Mouse (Mus musculus) splenic B cell, adult 2 months (primary cell): ENCODE results near the gene 2210011C24Rik.

Experiments
- DNase-seq: peaks from one replicate; pipeline ENCODE4 v3.0.0-alpha.2; 2011; ENCODE audit warnings: low read depth, low spot score
- H3K27me3 ChIP-seq: 2 replicates; pipeline ENCODE4 v1.6.1; 2012; ENCODE audit warnings: mild to moderate bottlenecking, low read length, moderate library complexity, mixed read lengths; ENCODE audit not compliant: control insufficient read depth, poor library complexity, insufficient read depth, severe bottlenecking
- H3K36me3 ChIP-seq: 2 replicates; pipeline ENCODE4 v1.6.1; 2012; ENCODE audit warnings: mild to moderate bottlenecking, low read length, moderate library complexity, mixed read lengths; ENCODE audit not compliant: control insufficient read depth, poor library complexity, insufficient read depth, severe bottlenecking

Gene 2210011C24Rik

DNA sequence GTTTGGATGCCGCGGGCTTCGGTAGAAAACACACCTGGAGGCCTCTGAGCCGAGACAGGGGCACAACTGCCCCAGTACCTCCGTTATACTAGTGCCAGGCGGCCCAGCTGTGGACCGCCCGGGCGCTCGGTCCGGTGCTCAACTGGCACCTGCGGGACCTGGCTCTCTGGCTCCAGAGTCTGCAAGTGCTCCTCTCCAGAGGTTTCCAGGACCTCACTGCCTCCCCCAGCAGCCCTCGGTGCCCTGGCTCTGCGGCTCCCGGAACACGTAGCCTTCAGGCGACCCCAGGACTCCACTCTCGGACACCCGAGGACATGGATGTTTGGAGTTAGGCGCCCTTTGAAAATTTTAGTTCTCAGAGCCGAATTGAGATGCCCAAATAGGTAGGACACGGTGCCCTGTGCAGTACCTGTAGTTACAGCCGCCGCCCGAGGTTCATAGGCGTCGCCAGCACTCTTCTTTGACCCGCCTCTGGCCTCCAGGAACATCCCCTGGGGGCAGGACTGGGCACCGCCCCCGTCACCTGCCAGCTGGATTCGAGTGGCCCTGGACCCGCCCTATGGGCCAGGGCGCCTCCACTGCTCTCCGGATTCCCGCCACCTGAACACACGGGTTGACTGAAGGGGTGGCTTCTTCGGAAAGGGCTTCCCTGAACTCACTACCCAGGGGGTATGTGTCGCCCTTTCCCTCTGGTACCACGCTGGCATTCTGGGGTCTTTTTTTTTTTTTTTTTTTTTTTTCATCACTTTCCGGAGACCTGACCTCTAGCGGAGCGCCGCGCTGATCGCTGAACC lies at the start of gene 2210011C24Rik:
Gene 2210011C24Rik, minus strand, starts transcription at position 467 of the 794 bp plus-strand sequence.
- no peaks in the 10 kb centered on the region for H3K27me3 ChIP-seq
- no peaks in the 10 kb centered on the region for H3K36me3 ChIP-seq
- DNase-seq = peak; percentile 54

DNA sequence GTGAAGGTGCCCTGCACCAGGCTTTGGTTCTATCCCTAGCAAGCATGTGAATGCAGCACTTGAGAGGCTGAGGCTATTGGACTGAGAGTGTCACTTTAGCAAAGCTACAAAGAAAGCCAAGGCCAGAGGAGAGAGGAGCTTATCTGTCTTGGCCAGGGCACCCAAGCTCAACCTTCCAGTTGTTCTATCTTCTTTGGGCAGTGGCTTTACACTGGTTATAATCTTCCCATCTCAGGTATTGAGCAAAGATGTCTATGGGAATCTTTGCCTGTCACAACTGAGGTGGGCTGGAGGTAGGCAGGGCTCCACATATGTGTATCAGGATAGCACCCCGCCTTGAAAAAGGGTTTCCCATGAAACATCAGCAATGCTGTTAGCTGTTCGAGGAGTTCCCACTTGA lies 48.3 kb upstream of the 2210011C24Rik start:
- no peaks in the 10 kb centered on the region for H3K36me3 ChIP-seq
- no peak for DNase-seq
- no peaks in the 10 kb centered on the region for H3K27me3 ChIP-seq

DNA sequence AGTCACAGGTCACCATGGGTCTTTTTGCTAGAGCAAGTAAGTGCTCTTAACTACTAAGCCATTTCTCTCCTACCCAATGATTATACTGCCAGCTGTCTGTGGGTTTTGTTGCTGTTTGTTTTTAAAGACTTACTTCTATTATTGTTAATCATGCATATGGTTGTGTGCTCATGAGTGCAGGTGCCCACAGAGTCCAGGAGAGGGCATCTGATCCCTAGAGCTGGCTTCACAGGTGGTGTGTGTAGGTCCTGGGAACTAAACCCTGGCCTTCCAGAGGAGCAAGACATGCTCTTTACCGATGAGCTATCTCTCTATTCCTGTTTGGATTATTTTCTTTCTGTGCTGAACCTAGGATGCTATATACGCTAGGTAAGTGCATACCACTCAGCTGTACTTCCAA lies 47.3 kb upstream of the 2210011C24Rik start:
- no peak for DNase-seq
- Histone ChIP-seq H3K36me3 (no peaks in the 10 kb centered on the region), H3K27me3 (no peaks in the 10 kb centered on the region)

DNA sequence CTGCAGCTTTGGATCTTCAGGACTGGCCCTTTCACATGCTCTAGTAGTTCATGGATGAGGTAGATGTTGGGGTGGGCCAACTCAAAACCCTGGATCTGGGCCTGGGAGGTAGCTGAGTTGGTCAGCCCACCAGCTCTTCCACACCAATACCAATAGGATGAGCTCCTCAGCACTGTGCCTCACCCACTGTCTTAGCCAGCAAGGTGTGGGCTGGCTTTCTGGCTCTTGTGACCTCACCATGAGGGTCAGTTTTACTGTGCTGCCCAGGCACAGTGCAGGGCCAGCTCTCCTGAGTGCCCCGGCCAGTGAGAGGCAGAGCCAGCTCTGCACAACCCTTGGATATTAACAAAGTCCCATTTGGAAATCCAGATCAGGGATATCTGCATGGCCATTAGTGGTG lies 45.9 kb upstream of the 2210011C24Rik start:
- no peaks in the 10 kb centered on the region for H3K36me3 ChIP-seq
- DNase-seq = no peak
- H3K27me3 ChIP-seq = no peaks in the 10 kb centered on the region

DNA sequence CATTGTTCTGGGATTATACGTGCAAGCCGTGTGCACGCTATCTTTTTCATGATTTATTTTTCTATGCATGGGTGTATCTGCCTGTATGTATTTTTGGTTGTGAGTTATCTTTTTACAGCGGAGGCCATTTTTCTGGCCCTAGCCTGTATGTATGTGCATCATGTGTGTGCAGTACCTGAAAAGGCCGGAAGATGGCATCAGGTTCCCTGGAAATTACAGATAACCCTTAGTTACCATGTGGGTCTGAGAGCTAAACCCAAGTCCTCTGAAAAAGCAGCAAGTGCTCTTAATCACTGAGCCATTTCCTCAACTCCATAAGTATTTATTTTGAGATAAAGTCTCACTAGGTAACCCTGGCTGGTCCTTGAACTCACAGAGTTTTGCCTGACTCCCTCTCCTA lies 41.3 kb upstream of the 2210011C24Rik start:
- no peaks in the 10 kb centered on the region for H3K27me3 ChIP-seq
- DNase-seq = no peak

DNA sequence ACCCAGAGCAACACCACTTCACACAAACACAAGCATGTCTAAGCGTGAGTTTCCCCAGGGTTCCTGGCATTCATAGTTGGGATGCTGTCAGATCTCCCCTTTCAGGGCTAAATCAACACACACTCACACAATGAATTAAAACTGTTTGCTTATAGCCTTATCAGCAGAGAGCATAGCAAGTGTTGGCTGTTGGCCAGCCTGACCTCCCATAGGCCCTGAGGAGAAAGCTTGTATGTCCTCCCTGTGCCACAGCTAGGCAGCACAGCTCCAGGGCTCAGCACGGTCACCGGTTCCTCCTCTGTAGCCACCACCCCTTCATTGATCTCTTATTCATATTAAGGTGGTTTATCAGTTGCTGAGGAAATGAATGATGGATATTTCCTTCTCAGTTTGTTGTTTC lies 40.8 kb upstream of the 2210011C24Rik start:
- Histone ChIP-seq H3K36me3 (no peaks in the 10 kb centered on the region), H3K27me3 (no peaks in the 10 kb centered on the region)
- DNase-seq = no peak

More for the DNA sequence above, 41.3 kb upstream of the 2210011C24Rik start:
- no peaks in the 10 kb centered on the region for H3K36me3 ChIP-seq

DNA sequence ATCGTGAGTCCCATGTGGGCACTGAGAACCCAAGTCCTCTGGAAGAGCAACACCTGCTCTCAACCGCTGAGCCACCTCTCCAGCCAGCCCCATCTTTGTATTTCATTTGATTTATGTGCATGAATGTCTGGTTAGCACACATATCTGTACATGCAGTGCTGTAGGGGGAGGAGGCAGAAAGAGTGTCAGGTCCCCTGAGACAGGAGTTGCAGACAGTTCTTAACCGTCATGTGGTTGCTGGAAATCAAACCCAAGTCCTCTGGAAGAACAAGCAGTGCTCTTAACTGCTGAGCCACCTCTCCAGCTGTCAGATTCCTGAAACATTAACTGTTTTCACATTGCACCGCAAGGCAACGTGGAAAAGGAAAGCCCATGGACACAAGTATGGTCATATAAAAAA lies 36.2 kb upstream of the 2210011C24Rik start:
- no peak for DNase-seq

DNA sequence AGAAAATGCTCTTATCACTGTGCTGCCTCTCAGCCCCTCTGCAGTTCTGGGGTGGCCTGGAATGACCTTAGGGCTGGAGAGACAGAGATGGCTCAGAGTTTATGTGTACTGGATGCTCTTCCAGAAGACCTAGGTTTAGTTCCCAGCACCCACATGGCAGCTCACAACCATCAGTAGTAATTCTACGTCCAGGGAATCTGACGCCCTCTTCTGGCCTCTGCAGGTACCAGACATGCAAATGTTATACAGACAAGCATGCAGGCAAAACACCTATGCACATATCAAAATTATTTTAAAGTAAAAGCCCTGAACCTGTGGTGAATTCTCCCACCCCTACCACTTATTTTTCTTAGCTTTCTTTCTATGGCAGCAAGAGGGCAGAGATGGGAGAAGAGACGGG lies 34.5 kb upstream of the 2210011C24Rik start:
- DNase-seq = no peak
- no peaks in the 10 kb centered on the region for H3K36me3 ChIP-seq
- H3K27me3 ChIP-seq = no peaks in the 10 kb centered on the region

More for the DNA sequence above, 36.2 kb upstream of the 2210011C24Rik start:
- Histone ChIP-seq H3K36me3 (no peaks in the 10 kb centered on the region), H3K27me3 (no peaks in the 10 kb centered on the region)

DNA sequence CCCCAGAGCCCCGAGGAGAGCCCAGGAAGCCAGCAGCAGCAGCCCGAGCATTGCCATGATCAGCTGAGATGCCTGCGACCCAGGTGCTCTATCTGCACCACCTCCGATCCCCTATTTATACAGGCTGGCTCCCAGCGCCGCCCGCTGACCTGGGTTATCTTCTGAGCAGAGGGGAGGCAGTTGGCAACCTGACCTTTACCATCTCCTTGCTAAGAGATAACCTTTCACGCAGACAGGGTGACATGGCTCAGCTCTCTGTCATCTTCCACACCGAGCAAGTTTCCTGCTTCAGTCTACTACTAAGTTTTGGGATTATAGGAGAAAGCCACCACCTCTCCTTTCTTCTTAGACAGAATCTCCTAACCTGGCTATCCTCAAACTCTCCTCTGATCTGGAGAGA lies 32.9 kb upstream of the 2210011C24Rik start, which contains the start of gene Rln3:
Gene Rln3, minus strand, starts transcription at position 101 of the 400 bp plus-strand sequence.
- no peaks in the 10 kb centered on the region for H3K27me3 ChIP-seq
- H3K36me3 ChIP-seq = peaks cover 4% of the 10 kb centered on the region; the same call in 1 of the 2 replicates
- no peak for DNase-seq

DNA sequence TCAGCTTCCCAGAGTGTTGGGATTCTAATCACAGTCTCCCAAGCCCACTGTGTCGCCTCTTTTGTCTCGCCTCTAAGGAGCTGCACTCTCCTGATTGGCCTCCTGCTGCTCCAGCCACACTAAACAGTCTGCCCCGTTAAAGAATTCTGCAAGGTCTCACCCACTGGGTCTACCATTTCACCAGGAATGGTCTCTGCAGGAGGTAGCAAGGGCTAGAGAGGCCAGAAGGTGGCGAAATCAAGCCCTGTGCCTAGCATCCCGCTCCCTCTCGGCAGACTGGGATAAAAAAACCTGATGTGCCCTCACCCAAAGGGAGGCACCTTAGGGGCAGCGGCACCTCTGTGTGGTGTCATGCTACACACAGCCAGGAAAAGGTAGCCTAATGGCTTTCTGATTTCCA lies 32.1 kb upstream of the 2210011C24Rik start:
- no peak for DNase-seq
- H3K36me3 ChIP-seq = peaks cover 4% of the 10 kb centered on the region; the same call in 1 of the 2 replicates
- no peaks in the 10 kb centered on the region for H3K27me3 ChIP-seq

DNA sequence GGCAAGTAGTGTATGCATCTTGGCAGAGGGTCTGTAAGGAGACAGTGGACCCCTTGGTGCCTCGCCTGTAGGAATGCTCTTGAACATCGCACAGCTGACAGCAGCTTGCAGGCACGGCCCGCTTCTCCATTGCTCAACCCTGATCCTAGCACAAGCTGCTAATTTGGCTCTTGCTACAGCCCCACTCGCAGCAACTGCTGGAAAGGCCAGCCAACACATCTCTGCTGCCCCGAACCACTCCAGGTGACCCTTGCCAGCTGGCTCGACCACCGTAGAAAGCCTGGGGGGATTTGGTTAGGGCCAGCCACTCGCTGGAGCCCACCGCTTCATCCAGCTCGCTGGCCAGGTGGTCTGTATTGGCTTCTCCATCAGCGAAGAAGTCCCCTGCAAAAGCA lies 31.0 kb upstream of the 2210011C24Rik start:
- Histone ChIP-seq H3K27me3 (no peaks in the 10 kb centered on the region), H3K36me3 (peaks cover 6% of the 10 kb centered on the region)
- DNase-seq = peak; percentile 20

DNA sequence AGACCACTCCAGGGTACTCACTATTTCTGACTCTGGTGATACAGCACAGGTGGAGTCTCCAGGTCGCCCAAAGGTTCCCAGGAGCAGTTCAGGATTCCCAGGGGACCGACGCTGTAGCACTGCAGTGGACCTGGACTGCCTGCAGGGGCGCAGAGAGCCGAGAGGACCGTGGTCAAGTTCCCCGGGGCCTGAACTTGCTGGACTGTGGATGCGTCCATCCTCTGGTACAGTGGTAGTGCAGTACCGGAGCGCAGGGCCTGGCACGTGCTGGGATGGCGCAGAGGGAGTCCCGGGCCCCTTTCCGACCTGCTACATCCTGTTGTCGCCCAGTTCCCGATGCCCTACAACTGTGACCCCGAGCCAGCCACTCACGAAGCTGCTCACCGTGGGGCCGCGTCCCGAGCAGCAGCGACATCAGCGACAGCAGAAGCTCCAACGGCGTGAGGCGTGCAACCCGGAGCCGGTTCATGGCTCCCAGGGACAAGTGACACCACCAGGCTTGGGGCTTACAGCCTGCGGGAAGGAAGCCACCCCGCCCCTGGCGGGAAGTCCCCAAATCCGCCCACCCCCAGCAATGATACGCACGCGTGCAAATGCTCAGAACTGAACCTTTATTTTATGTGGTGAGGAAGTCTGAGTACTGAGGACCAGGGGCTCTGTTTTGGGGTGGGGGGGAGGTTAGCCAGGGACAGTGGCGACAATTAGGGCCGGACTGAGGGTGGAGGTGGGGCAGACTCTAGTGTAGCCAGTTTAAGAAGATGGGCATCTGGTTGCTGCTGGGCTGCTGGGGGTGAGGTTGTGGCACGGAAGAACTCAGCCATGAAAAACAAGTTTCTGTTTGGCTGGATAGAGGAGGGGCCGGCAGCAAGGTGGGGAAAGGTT lies 30.3 kb upstream of the 2210011C24Rik start, which contains the start of gene Il27ra:
Gene Il27ra, minus strand, starts transcription at position 524 of the 882 bp plus-strand sequence.
- H3K27me3 ChIP-seq = no peaks in the 10 kb centered on the region
- H3K36me3 ChIP-seq = peaks cover 8% of the 10 kb centered on the region
- peak; percentile 79 for DNase-seq

DNA sequence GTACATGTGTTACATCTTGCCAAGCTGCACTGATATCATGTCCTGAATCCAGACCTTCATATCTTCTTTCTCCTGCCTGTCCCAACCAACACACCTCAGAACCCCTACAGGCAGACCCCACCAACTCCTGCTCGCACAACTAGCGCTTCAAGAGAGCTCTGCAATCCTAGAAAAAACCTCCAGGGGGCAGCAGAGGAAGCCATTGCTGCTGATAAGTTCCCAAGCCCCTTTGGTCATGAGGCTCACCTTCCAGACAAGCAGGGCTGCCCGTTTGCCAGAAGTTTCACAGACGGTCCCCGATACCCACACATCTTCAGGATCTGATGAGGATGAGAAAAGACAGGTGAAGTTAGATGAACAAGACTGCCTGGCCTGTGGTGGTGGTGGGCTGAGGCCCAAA lies 27.1 kb upstream of the 2210011C24Rik start:
- Histone ChIP-seq H3K27me3 (no peaks in the 10 kb centered on the region), H3K36me3 (peaks cover 13% of the 10 kb centered on the region)
- peak; percentile 88 for DNase-seq

DNA sequence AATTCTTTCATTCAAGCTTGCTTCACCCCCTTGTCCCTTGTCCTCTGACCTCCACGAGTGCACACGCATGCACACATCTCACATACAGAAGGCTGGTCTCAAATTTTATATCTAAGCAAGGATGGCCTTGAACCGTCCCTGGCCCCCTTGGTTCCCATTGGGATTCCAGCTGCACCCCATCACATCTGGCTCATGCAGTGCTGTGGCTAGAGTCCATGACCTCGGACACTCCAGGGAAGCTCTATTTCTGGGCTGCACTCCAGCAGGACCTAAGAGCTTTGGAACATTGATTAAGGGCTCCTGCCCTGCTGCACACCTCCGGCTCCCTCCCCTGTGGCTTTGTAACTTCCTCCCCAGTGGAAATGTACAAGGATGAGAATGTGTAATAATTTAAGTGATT lies 26.0 kb upstream of the 2210011C24Rik start:
- DNase-seq = no peak
- no peaks in the 10 kb centered on the region for H3K27me3 ChIP-seq
- peaks cover 13% of the 10 kb centered on the region for H3K36me3 ChIP-seq

DNA sequence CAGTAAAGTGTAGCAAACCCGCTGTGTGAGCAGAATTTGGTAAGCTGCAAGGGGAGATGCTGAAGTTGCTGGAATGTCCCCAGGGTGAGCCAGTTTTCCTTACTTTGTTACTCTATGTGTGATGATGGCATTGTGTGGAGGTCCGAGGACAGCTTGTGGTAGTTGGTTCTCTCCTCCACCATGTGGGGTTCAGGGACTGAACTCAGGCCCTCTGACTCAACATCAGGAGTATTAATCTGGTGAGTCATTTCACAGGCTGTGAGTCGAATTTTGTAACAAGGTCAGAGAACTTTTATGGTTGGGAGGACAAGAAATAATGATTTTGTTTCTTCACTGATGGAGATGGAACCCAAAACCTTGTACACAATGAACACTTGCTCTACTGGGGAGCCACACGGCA lies 20.8 kb upstream of the 2210011C24Rik start:
- Histone ChIP-seq H3K36me3 (peaks cover 12% of the 10 kb centered on the region), H3K27me3 (no peaks in the 10 kb centered on the region)
- no peak for DNase-seq
